Mouse (Mus musculus): Measurements from ENCODE around the gene Serpinb8. TPM values are rescaled to one million over a fixed set of nuclear protein-coding genes. Genes with fewer than 3 reads are reported as not detected.

Serpinb8 gene
- 1.9 TPM for polyA plus RNA-seq (2014; fragmentation: Illumina TruSeq; extraction: RNeasy Lipid Tissue Mini Kit (QIAGEN cat#74804); ENCODE audit: low replicate concordance)

DNA sequence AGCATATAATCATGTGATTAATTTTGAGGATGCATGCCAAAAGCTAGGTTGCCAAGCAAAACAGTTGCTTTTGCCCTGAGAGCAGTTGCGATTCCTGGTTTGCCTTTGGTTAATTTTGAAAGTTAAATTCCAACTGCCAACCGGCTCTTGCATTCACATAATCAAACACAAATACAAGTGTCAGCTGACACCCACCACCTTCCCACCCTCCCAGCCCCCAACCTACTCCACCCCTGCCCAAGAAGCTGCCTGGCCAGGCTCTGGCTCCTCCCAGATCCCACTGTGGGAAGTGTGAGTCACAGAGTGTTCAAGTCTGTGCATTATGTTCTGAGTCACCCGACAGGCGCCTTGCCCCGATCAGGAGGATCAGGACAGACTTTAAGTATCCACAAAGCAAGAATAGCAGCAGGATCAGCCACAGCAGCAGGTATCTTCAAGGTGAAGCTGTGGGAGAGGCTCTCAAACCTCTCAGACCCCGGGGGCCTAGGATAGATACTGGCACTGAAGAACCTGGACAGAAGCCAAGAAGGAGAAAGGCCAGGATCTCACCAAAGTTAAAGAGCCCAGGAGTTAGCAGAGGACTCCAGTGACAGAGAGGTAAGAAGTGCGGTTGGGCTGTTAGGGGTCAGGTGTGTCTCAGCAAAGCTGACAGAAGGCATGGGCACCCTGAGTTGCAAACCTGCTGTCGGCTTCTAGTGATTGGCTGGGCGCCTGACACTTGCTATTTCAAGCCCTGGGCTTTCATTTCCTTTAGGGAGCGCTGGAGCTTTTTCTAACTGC, at the start of gene Serpinb8:
TSS of gene Serpinb8 (plus strand) at position 316 of the 780 bp plus-strand sequence.

Other genes starting within 250 kb of the Serpinb8 start
- not detected for gene Serpinb11, start 228.8 kb upstream of the Serpinb8 start, polyA plus RNA-seq (2014; fragmentation: Illumina TruSeq; extraction: RNeasy Lipid Tissue Mini Kit (QIAGEN cat#74804); ENCODE audit: low replicate concordance)
- gene Serpinb7, start 190.4 kb upstream of the Serpinb8 start, polyA plus RNA-seq (2014; fragmentation: Illumina TruSeq; extraction: RNeasy Lipid Tissue Mini Kit (QIAGEN cat#74804); ENCODE audit: low replicate concordance), result not detected
- gene Serpinb2, start 78.6 kb upstream of the Serpinb8 start, polyA plus RNA-seq (2014; fragmentation: Illumina TruSeq; extraction: RNeasy Lipid Tissue Mini Kit (QIAGEN cat#74804); ENCODE audit: low replicate concordance), result 2.4 TPM